Mouse (Mus musculus) liver, embryonic 14.5 days (tissue): Measurements from ENCODE around the gene Pcsk5.

Experiments used
- CTCF ChIP-seq: IDR thresholded peaks from 2 replicates; pipeline ENCODE4 v1.5.1; 2016; ENCODE audit warnings: antibody characterized with exemption, low read depth, control low read depth
- EP300 ChIP-seq: IDR thresholded peaks from 2 replicates; pipeline ENCODE4 v1.6.1; 2016; ENCODE audit warnings: antibody characterized with exemption, low read depth

- TF ChIP-seq EP300 (no peak), CTCF (no peak)
Measured at GRCm38 (mm10) chr19:17761678-17762077, 75.8 kb downstream of the Pcsk5 start.
